Mouse (Mus musculus) liver, adult 2 months (tissue): Measurements from ENCODE around the gene Slc5a6.

ENCODE experiments used
- CTCF ChIP-seq: fragments of 200-500 bp; IDR thresholded peaks from 2 replicates; pipeline ENCODE4 v1.5.1; 2011; ENCODE audit warnings: low read depth, low read length, control low read depth
- POLR2A ChIP-seq: fragments of 200-500 bp; IDR thresholded peaks from 2 replicates; pipeline ENCODE4 v1.6.1; 2011; ENCODE audit warnings: low read length, control low read depth; ENCODE audit not compliant: insufficient read depth; ENCODE audit errors: extremely low read depth

- TF ChIP-seq CTCF (no peak), POLR2A (no peak)
These were observed 46.3 kb upstream of the Slc5a6 start for GRCm38 (mm10) chr5:31094799-31095691.
